Mouse (Mus musculus) liver, postnatal 0 days (tissue): Measurements from ENCODE around the gene Fam186b. TPM values are rescaled to one million over a fixed set of nuclear protein-coding genes. Genes with fewer than 3 reads are reported as not detected.

Source experiments
- ATAC-seq: fragments of 200-750 bp; cut with Nextera tagmentation; 2 replicates; pipeline ENCODE4 v1.8.0; 2017; ENCODE audit warnings: mild to moderate bottlenecking, moderate library complexity
- DNase-seq: peaks from one replicate; pipeline ENCODE4 v3.0.0-alpha.2; 2016
- H3K27ac ChIP-seq: fragments of 300-500 bp; sonication (generic); 2 replicates; pipeline ENCODE4 v1.5.1; 2014; ENCODE audit warnings: antibody characterized with exemption, moderate library complexity, mild to moderate bottlenecking, low read depth
- H3K27me3 ChIP-seq: fragments of 300-500 bp; sonication (generic); 2 replicates; pipeline ENCODE4 v1.6.1; 2014; ENCODE audit warnings: low read length, control low read depth, mixed read lengths; ENCODE audit not compliant: insufficient read depth
- H3K36me3 ChIP-seq: fragments of 300-500 bp; sonication (generic); replicated peaks from 2 replicates; pipeline ENCODE4 v1.6.1; 2014; ENCODE audit warnings: mild to moderate bottlenecking, control low read depth, low read length, moderate library complexity, mixed read lengths; ENCODE audit not compliant: insufficient read depth
- H3K4me1 ChIP-seq: fragments of 300-500 bp; sonication (generic); 2 replicates; pipeline ENCODE4 v1.6.1; 2014; ENCODE audit warnings: antibody characterized with exemption, mild to moderate bottlenecking, control low read depth; ENCODE audit not compliant: insufficient read depth
- H3K4me2 ChIP-seq: fragments of 300-500 bp; sonication (generic); 2 replicates; pipeline ENCODE4 v1.6.1; 2014; ENCODE audit warnings: low read depth, mild to moderate bottlenecking, low read length, moderate library complexity, mixed read lengths
- H3K4me3 ChIP-seq: fragments of 300-500 bp; sonication (generic); 2 replicates; pipeline ENCODE4 v1.5.1; 2014; ENCODE audit warnings: low read depth, low read length
- H3K9ac ChIP-seq: fragments of 300-500 bp; sonication (generic); replicated peaks from 2 replicates; pipeline ENCODE4 v1.6.1; 2014; ENCODE audit warnings: mild to moderate bottlenecking, moderate library complexity
- H3K9me3 ChIP-seq: fragments of 300-500 bp; sonication (generic); 2 replicates; pipeline ENCODE4 v1.6.1; 2016; ENCODE audit warnings: mild to moderate bottlenecking, control low read depth, low read length, mixed read lengths
- CTCF ChIP-seq: sonication (generic); IDR thresholded peaks from 2 replicates; pipeline ENCODE4 v1.5.1; 2016; ENCODE audit warnings: antibody characterized with exemption, low read depth
- EP300 ChIP-seq: IDR thresholded peaks from 2 replicates; pipeline ENCODE4 v1.6.1; 2016; ENCODE audit warnings: antibody characterized with exemption, low read depth, mild to moderate bottlenecking
- WGBS: fragments of 180-500 bp; shearing (Covaris S2); extraction: QIAGEN DNeasy Blood & Tissue Kit; methylation state at CpG from one replicate; pipeline ENCODE4 v1.1.7; 2014; ENCODE audit not compliant: insufficient replicate concordance; 5-methylcytosine and 5-hydroxymethylcytosine counted together
- polyA plus RNA-seq: library from polyadenylated mRNA; unstranded; fragments of >200 nt; fragmentation: Nextera tagmentation; extraction: Ambion mirVana; gene quantifications from 2 replicates; pipeline ENCODE4 v1.2.1, GENCODE M21; 2015

Gene Fam186b
- polyA plus RNA-seq, 1 experiment from 2014 or later, result not detected

DNA sequence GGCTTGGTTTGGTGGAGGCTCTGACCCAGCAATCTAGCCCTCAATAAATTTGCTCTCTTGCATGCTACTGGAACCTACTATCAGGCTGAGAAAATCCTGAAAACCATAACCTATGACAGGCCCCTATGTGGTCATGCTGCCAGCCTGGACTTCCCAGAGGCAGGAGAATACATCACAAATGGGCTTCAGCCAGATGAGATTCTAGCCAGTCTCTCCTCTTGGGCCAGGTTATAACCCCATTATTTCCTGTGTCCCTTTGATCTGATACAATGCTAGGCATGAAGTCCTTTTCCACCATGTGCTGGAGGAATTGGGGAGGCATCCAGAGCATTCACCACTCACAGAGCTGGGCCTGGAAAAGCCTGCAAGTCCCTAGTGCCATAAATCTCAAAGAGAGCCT, 36.4 kb upstream of the Fam186b start:
- Histone ChIP-seq H3K9ac (peak overlapping the region; percentile 21; the same call in 1 of the 2 replicates), H3K27me3 (no peaks in the 10 kb centered on the region), H3K4me1 (peaks cover 59% of the 10 kb centered on the region), H3K4me3 (no peak overlapping the region), H3K36me3 (peaks cover 6% of the 10 kb centered on the region), H3K9me3 (no peaks in the 10 kb centered on the region), H3K27ac (peak overlapping the region; percentile 87), H3K4me2 (0 out of 2 replicates have a peak overlapping the region, but pooled peaks have one; percentile 52)
- ATAC-seq (no peak), DNase-seq (no peak)
- TF ChIP-seq EP300 (no peak), CTCF (no peak)

DNA sequence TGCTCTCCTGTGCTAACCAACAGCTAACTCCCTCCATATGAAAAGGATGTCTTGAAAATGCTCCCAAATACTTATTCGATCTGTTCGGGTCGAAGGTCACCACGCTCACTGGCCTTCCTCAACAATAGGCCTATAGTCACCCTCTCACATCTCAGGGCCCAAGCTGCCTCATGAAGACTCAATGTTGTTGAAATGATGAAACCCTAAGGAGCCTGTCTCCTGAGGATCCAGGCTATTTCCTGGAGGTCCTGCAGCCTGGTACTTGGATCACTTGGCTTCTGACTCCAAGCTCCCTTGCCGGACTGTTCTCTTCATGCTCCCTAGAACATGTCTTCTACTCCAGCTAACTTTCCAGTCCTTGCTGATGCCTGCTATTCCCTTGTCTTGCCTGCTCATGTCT, 35.7 kb upstream of the Fam186b start:
- H3K27me3 ChIP-seq, result no peaks in the 10 kb centered on the region
- no peak overlapping the region for H3K27ac ChIP-seq
- H3K9me3 ChIP-seq, result no peaks in the 10 kb centered on the region
- DNase-seq (no peak), ATAC-seq (no peak)
- H3K4me1 ChIP-seq, result peaks cover 59% of the 10 kb centered on the region
- H3K4me2 ChIP-seq, result no peak overlapping the region
- no peak overlapping the region for H3K9ac ChIP-seq
- WGBS, result 76% methylated on average over 5 of the region's 5 CpGs
- peaks cover 6% of the 10 kb centered on the region for H3K36me3 ChIP-seq
- TF ChIP-seq CTCF (no peak), EP300 (no peak)
- H3K4me3 ChIP-seq, result no peak overlapping the region

DNA sequence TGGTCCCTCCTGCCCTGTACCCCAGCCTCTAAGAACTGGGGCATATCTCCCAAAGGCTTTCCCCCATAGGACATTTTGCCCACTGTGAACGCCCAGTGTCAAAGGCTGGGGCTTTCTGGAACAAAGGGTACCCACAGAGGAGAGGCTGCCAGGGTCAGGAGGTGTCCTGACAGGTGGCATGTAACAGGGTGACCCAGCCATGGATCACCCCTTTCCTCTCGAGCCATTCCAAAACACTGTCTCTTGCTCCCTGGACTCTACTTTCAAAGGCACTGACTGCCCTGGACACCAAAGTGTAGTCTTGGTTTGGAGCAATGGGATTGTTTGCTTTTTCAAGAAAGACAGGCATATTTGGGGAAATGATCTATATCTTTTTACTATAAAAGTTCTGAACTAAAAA, 34.6 kb upstream of the Fam186b start:
- Histone ChIP-seq H3K27ac (no peak overlapping the region), H3K9ac (no peak overlapping the region), H3K4me3 (no peak overlapping the region), H3K36me3 (peaks cover 6% of the 10 kb centered on the region), H3K27me3 (no peaks in the 10 kb centered on the region), H3K9me3 (no peaks in the 10 kb centered on the region), H3K4me1 (peaks cover 55% of the 10 kb centered on the region), H3K4me2 (no peak overlapping the region)
- no peak for DNase-seq
- no peak for TF ChIP-seq CTCF
- TF ChIP-seq EP300, result no peak
- no peak for ATAC-seq
- 46% methylated on average over 2 of the region's 2 CpGs for WGBS

DNA sequence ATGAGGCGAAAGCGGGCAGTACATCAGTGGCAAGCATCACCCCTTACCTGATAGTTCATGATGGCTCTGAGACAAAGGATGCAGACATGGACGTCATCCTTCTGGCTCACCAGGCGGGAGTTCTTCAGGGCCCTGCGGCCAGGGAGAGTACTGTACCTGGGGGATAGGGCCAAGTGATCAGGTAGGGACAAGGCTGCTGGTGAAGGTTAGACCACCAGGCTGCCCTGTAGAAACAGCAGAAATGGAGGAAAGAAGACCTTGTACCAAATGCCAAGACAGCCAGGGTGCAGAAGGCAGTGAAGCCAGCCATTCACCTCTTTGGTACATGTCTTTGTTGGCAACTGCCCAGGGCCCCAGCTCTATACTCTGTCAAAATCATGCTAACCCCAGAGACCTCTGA, 32.3 kb upstream of the Fam186b start:
- peaks cover 34% of the 10 kb centered on the region for H3K4me1 ChIP-seq
- H3K27ac ChIP-seq, result no peak overlapping the region
- H3K9ac ChIP-seq, result no peak overlapping the region
- H3K4me2 ChIP-seq, result no peak overlapping the region
- DNase-seq (no peak), ATAC-seq (no peak)
- TF ChIP-seq EP300 (no peak), CTCF (no peak)
- no peaks in the 10 kb centered on the region for H3K27me3 ChIP-seq
- peaks cover 12% of the 10 kb centered on the region for H3K36me3 ChIP-seq
- H3K9me3 ChIP-seq, result no peaks in the 10 kb centered on the region
- WGBS, result 90% methylated on average over 5 of the region's 5 CpGs
- H3K4me3 ChIP-seq, result no peak overlapping the region

DNA sequence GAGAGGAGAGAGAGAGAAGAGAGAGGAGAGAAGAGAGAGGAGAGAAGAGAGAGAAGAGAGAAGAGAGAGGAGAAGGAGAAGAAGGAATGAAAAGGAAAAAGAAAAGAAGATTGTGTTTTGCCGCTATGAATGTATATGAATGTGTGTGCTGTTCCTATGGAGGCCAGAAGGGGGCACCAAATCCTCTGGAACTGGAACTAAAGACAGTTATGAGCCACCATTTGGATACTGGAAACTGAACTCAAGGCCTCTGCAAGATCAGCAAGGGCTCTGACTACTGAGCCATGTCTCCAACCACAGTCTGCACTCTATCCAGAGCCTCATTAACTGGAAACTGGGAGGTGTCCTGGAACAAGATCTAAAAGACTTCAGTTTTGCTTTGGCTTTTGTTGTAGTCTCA, 31.3 kb upstream of the Fam186b start:
- no peak overlapping the region for H3K27ac ChIP-seq
- TF ChIP-seq EP300 (no peak), CTCF (peak; percentile 83)
- H3K4me2 ChIP-seq, result no peak overlapping the region
- no peak overlapping the region for H3K9ac ChIP-seq
- no peak overlapping the region for H3K4me3 ChIP-seq
- no peaks in the 10 kb centered on the region for H3K27me3 ChIP-seq
- peaks cover 19% of the 10 kb centered on the region for H3K36me3 ChIP-seq
- peak; percentile 61 for DNase-seq
- H3K9me3 ChIP-seq, result no peaks in the 10 kb centered on the region
- peaks cover 23% of the 10 kb centered on the region for H3K4me1 ChIP-seq
- WGBS, result 87% methylated on average over 1 of the region's 1 CpGs
- no peak for ATAC-seq

- ATAC-seq (no peak), DNase-seq (no peak)
- Histone ChIP-seq H3K27me3 (no peaks in the 10 kb centered on the region), H3K9ac (no peak overlapping the region), H3K4me1 (peaks cover 18% of the 10 kb centered on the region), H3K4me3 (no peak overlapping the region), H3K4me2 (no peak overlapping the region), H3K36me3 (peaks cover 25% of the 10 kb centered on the region), H3K27ac (no peak overlapping the region), H3K9me3 (no peaks in the 10 kb centered on the region)
- 25% methylated on average over 2 of the region's 2 CpGs for WGBS
- TF ChIP-seq CTCF (no peak), EP300 (no peak)
Measured at GRCm38 (mm10) chr15:99326407-99326806, 30.7 kb upstream of the Fam186b start.

- H3K9me3 ChIP-seq, result no peaks in the 10 kb centered on the region
- ATAC-seq (no peak), DNase-seq (no peak)
- H3K36me3 ChIP-seq, result peaks cover 28% of the 10 kb centered on the region
- no peaks in the 10 kb centered on the region for H3K27me3 ChIP-seq
- H3K4me3 ChIP-seq, result no peak overlapping the region
- TF ChIP-seq CTCF, result no peak
- no peak for TF ChIP-seq EP300
- 70% methylated on average over 6 of the region's 6 CpGs for WGBS
- no peak overlapping the region for H3K9ac ChIP-seq
- H3K4me2 ChIP-seq, result no peak overlapping the region
- H3K27ac ChIP-seq, result no peak overlapping the region
- H3K4me1 ChIP-seq, result peaks cover 10% of the 10 kb centered on the region
Measured at GRCm38 (mm10) chr15:99325598-99325997, 29.9 kb upstream of the Fam186b start.
